Mouse (Mus musculus): ENCODE measurements around the gene Rtbdn.
A peak's percentile ranks its signal among the peaks of the same experiment; 100 is the strongest.

DNA sequence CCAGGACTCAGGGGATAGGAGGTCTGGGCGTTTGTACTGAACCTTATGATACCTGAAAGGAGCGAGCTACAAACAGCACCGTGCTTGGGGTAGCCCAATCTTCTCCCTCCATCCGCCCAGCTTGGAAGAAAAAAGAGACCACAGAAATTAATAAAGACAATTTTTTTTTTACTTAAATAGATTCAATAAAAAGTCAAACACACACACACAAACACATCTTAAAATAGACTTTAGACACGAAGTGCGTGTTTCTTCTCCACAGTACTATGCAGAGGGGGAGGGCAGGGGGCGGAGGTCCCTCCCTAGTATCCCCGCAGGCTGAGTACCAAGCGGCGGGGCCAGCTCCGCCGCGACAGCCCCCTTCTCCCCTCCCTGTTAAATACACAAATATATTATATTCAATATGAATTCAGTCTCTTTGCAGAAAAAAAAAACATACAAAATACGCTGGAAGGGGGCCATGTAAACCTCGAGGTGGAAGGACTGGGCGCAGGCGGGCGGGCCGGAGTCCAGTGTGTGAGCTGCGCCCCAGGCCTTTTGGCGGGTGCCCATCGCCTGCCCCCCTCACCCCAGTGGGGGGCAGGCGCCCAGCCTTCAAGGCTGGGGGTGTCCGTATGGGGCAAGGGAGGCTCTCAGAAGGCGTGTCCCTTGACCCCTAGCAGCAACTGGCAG is 30.1 kb downstream of the Rtbdn start:
- TF ChIP-seq CTCF (IDR thresholded peaks at IDR 0.05; ENCODE audit: borderline replicate concordance, insufficient read depth, low read depth, low read length) (no peak), POLR2A (IDR thresholded peaks at IDR 0.05; ENCODE audit: borderline replicate concordance, insufficient read depth, low read length) (0 out of 2 replicates have a peak, but pooled peaks have one; percentile 58)
